Mouse (Mus musculus) brain, adult 2 months (tissue): ENCODE measurements around the gene Snx27.

Source experiments
- DNase-seq: peaks from one replicate; pipeline ENCODE4 v3.0.0; 2011; ENCODE audit warnings: low read depth, low spot score

The Snx27 gene

GRCm38 (mm10) chr3:94582456-94582891, at the start of gene Snx27:
Gene Snx27, minus strand, starts transcription at chr3:94582716.
- DNase-seq = peak; percentile 98

DNA sequence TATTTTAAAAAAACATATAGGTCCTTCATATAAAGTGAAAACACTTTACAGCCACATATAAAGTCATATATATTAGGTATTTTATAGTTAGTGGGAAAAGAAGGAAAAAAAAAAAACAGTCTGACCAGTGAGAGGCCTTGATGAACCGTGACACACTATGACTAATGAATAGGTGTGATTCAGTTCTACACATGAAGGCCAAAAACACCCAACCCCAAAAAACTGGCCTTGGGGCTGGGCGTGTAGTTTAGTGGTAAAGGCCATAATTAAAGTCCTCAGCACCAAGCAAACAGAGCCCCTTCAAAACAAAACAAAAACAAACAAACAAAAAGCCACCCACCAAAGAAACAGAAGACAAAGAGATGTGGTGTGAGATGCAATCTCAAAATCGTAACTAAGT, 47.4 kb upstream of the Snx27 start:
- no peak for DNase-seq

- no peak for DNase-seq
These were observed 46.2 kb upstream of the Snx27 start for GRCm38 (mm10) chr3:94628712-94629111.

DNA sequence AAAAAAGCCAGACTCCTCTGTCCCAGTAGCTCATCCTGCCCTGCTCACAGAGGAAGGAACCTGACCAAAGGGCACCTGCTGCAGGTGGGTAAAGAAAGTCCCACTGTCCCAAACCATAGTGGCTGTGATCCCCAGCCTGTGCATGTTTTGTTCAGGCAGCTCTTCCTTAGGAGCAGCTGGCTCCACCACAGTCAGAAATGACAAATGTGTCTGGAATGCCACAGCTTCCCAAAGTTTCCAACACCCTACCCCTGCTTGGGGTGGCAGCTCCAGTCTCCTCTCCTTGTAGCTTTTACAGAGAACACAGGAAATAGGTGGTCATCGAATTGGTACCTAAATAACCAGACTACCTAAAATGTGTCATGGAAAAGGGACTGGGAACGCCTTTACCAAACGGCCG, 41.8 kb upstream of the Snx27 start:
- DNase-seq = no peak

DNA sequence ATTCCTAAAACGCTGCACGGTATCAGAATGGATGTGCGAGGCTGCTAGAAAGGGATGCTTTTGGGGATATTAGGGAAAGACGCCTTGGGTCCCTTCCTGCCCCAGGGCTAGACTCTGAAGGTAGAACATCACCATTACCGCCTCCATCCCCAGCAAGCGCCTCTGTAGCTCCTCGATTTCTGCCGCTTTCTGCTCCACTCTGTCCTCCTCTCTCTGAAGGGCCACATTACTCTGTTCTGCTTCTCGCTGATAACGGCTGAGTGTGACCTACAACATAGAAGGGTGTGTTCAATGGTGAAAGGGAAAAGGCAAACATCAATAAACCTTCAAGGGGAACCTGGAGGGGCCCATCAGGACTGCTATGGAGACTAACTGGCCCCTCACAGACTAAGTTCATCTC, 40.0 kb upstream of the Snx27 start:
- no peak for DNase-seq

GRCm38 (mm10) chr3:94621740-94622507, 39.4 kb upstream of the Snx27 start:
- no peak for DNase-seq

- DNase-seq = peak; percentile 63
These were observed 34.2 kb upstream of the Snx27 start for GRCm38 (mm10) chr3:94616717-94617116.

GRCm38 (mm10) chr3:94613258-94613878, 30.9 kb upstream of the Snx27 start:
- no peak for DNase-seq

GRCm38 (mm10) chr3:94612274-94612673, 29.8 kb upstream of the Snx27 start:
- DNase-seq = peak; percentile 39

DNA sequence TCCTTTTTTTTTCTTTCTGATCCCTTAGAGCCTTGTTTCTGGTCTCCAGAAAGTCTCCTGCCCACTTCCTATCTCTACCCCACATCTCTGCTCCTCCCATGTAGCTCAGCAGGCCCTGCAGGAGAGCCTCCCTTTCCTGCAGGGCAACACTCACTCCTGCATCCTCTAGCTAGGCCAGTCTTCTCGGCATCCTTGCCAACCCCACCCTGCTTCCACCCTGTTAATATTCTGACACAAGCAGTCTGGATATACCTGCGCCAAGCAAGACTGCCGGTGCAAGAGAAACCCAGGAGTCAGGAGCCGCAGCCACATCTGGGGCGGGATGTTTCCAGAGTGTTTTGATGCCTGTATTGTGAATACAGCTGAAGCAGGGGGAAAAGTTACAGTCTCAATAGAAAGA, 29.3 kb upstream of the Snx27 start:
- DNase-seq = no peak

DNA sequence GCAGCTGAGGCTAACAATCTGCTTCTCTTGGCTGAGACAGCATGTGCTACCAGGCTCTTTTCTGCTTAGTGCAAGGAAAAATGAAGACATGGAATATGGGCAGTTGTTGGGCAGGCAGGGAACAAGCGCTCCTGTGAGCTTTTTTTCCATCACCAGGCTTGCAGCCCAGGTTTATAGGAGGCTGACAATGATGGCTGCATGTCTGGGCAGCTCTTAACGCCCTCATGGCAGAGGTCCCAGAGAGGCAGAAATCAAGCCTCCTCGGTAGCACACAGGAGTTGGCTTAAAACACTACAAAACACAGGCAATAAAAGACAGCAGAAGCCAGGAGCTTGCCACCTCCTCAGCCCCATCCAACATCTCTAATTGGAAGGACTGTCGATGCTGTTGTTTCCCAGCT, 28.8 kb upstream of the Snx27 start:
- peak; percentile 56 for DNase-seq

GRCm38 (mm10) chr3:94610581-94610980, 28.1 kb upstream of the Snx27 start:
- peak; percentile 64 for DNase-seq

DNA sequence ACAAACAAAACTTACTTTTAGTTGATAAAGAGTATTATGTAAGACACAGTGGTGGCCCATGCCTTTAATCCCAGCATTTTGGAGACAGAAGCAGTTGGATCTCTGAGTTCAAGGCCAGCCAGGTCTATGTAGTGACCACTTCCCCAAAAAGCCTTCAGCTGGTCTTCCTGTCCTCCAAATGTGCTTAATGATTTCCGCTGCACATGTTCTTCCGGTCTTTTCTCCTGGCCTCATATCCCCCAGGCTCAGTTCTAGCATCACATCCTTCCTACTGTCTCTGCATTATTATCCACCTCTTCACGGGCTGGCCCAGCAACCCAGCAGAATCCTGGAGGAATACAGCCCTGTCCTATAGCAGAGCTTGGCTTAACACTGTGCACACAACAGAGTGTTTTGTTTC, 27.1 kb upstream of the Snx27 start:
- DNase-seq = no peak

DNA sequence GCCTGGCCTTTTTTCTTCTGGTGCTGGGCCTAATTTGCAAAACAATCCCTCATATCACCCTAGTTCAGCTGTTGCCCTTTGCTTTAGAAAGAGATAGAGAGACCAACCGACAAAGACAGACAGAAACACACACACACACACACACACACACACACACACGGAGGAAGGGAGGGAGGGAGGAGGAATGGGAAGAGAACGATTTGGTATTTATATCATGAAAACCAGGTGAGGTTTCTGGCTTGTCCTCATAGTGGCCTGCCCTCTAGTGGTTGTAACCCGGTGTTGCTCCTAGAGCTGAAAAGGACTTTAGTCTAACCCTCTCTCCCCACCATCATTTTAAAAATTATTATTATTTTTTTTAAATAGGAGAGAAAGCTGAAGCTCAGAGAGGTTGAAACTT, 19.4 kb upstream of the Snx27 start:
- peak; percentile 82 for DNase-seq

DNA sequence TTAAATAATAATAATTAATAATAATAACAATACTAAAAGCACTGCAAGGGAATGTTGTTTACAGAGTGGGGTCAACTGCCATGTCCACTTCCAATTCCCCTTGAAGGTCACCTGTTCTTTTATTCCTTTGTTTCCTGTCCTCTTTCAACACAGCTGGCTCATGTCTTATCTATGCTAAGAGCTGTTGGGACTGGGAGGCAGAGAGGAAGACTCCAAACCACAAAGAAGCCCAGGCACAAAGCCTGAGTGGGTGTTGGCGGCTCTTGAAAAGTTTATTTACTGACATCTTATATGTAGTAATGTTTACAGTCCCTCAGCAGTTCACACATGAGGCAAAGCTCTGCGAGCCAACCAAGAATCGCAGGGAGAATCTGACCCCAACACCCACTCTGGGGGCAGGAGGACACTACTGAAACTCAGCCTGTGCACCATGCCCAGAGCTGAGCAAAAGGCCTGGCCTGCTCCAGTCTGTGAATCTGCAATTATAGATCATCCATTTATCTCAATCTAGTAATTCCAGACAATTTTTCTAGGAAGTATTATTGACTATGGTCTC, 14.8 kb upstream of the Snx27 start:
- no peak for DNase-seq

GRCm38 (mm10) chr3:94595871-94596287, 13.4 kb upstream of the Snx27 start:
- DNase-seq = peak; percentile 28

GRCm38 (mm10) chr3:94591066-94591465, 8.6 kb upstream of the Snx27 start:
- DNase-seq = no peak

- no peak for DNase-seq
These were observed 5.4 kb upstream of the Snx27 start for GRCm38 (mm10) chr3:94587962-94588361.

- no peak for DNase-seq
These were observed 428 bp upstream of the Snx27 start for GRCm38 (mm10) chr3:94582944-94583343.

DNA sequence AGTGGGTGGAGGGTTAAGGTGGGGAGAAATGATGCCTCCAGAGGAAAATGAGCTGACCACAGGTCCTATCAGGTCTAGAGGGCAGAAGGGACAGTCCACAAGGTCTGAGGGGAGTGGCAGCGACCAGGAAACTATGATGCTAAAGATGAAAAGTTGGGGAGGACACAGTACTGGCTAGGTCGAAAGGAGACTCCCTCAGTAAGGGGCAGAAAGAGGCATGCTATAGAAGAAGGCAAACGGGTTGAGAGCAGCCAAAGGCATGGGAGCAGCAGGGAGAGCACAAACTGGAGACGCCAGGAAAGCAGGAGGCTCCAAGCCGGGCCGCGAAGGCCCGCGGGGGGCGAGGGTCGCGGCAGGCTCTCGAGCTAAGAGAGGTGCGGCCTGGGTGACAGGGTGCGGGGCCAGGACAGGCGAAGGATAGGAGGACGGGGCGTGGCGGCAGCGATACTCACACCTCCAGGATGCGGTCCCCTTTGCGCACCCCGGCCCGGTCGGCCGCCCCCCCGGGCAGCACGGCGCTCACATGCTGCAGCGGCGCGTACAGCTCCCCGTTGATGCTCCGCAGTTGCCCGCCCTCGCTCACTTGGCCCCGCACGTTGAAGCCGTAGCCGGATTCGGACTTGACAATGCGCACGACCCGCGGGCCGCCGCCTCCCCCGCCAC, 592 bp downstream of the Snx27 start:
- no peak for DNase-seq

- peak; percentile 61 for DNase-seq
These were observed 1.3 kb downstream of the Snx27 start for GRCm38 (mm10) chr3:94581138-94581780.

GRCm38 (mm10) chr3:94574506-94574905, 8.0 kb downstream of the Snx27 start:
- DNase-seq = no peak
